Mouse (Mus musculus): Measurements from ENCODE around the gene Cabp2.
"Not testable (repeated sequence)": the region's sequence is repeated elsewhere in the genome, so short reads cannot be mapped to it uniquely, and the experiment has no call there.

DNA sequence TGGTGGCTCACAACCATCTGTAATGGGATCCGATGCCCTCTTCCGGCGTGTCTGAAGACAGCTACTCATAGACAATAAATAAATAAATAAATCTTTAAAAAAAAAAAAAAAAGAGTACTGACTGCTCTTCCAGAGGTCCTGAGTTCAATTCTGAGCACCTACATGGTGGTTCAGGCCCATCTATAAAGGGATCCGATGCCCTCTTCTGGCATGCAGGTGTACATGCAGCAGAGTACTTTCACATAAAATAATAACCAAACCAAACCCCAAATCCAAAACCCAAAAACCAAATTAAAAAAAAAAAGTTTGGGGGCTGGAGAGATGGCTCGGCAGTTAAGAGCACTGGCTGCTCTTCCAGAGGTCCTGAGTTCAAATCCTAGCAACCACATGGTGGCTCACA, 32.3 kb upstream of the Cabp2 start:
- not testable (repeated sequence) for TF ChIP-seq CTCF (IDR thresholded peaks at IDR 0.05; ENCODE audit: borderline replicate concordance, insufficient read depth, low read length); POLR2A (IDR thresholded peaks at IDR 0.05; ENCODE audit: low read depth, low read length)
